Mouse (Mus musculus) lung, adult 2 months (tissue): ENCODE data around the gene Nfic.

Experiments used
- CTCF ChIP-seq: fragments of 200-500 bp; IDR thresholded peaks from 2 replicates; pipeline ENCODE4 v1.5.1; 2011; ENCODE audit warnings: mild to moderate bottlenecking, low read length, control low read depth; ENCODE audit not compliant: insufficient read depth
- POLR2A ChIP-seq: fragments of 200-500 bp; IDR thresholded peaks from 2 replicates; pipeline ENCODE4 v1.6.1; 2011; ENCODE audit warnings: low read depth, mild to moderate bottlenecking, control low read depth, low read length, borderline replicate concordance; ENCODE audit errors: extremely low read depth

DNA sequence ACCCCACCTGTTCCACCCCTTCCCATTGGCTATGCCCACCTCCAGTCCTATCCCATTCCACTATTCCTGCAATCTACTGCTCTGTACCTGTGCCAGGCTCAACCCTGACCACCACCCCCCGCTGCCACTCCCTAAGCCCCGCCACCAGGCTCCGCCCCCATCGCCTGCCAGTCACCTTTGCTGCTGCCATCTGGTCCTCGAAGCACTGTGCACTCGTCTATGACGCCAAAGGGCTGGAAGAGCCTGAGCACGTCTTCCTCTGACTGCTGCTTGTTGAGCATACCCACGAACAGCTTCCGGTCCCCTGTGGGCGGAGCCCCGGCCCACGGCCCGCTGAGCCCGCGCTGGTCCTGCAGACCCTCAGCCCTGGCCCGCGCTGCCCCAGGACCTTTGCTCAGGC is 15.0 kb upstream of the Nfic start:
- TF ChIP-seq CTCF, result no peak
- TF ChIP-seq POLR2A, result no peak
